Mouse (Mus musculus): ENCODE results near the gene Slc7a15.
"Not testable (repeated sequence)": the region's sequence is repeated elsewhere in the genome, so short reads cannot be mapped to it uniquely, and the experiment has no call there.

The Slc7a15 gene

GRCm38 (mm10) chr12:8632737-8633365 lies 34.0 kb upstream of the Slc7a15 start:
- H3K9me3 ChIP-seq (ENCODE audit: low read length) = peaks cover 17% of the 10 kb centered on the region

GRCm38 (mm10) chr12:8631691-8632090 lies 32.8 kb upstream of the Slc7a15 start:
- Histone ChIP-seq H3K4me3 (replicated peaks; ENCODE audit: low read length) (no peak overlapping the region), H3K27me3 (ENCODE audit: insufficient read depth, low read length) (no peaks in the 10 kb centered on the region), H3K36me3 (ENCODE audit: insufficient read depth, low read length) (peaks cover 3% of the 10 kb centered on the region; the same call in 1 of the 2 replicates), H3K4me1 (replicated peaks; ENCODE audit: low read depth, low read length) (no peaks in the 10 kb centered on the region), H3K9me3 (ENCODE audit: low read length) (peaks cover 18% of the 10 kb centered on the region)
- TF ChIP-seq POU5F1 (IDR thresholded peaks at IDR 0.05; ENCODE audit: borderline replicate concordance, low read length) (no peak), CTCF (conservative IDR thresholded peaks at IDR 0.05; ENCODE audit: low read length) (no peak), NANOG (IDR thresholded peaks at IDR 0.05; ENCODE audit: borderline replicate concordance, low read length) (no peak)

More at GRCm38 (mm10) chr12:8632737-8633365, 34.0 kb upstream of the Slc7a15 start:
- TF ChIP-seq POU5F1 (IDR thresholded peaks at IDR 0.05; ENCODE audit: borderline replicate concordance, low read length) (no peak), CTCF (conservative IDR thresholded peaks at IDR 0.05; ENCODE audit: low read length) (no peak), NANOG (IDR thresholded peaks at IDR 0.05; ENCODE audit: borderline replicate concordance, low read length) (no peak)
- Histone ChIP-seq H3K36me3 (ENCODE audit: insufficient read depth, low read length) (peaks cover 3% of the 10 kb centered on the region; the same call in 1 of the 2 replicates), H3K27me3 (ENCODE audit: insufficient read depth, low read length) (no peaks in the 10 kb centered on the region), H3K4me1 (replicated peaks; ENCODE audit: low read depth, low read length) (no peaks in the 10 kb centered on the region; the same call in 1 of the 2 replicates), H3K4me3 (replicated peaks; ENCODE audit: low read length) (no peak overlapping the region)

- Histone ChIP-seq H3K4me1 (replicated peaks; ENCODE audit: low read depth, low read length) (no peaks in the 10 kb centered on the region), H3K9me3 (ENCODE audit: low read length) (peaks cover 22% of the 10 kb centered on the region), H3K4me3 (replicated peaks; ENCODE audit: low read length) (no peak overlapping the region), H3K36me3 (ENCODE audit: insufficient read depth, low read length) (peaks cover 3% of the 10 kb centered on the region; the same call in 1 of the 2 replicates), H3K27me3 (ENCODE audit: insufficient read depth, low read length) (no peaks in the 10 kb centered on the region)
- TF ChIP-seq CTCF (conservative IDR thresholded peaks at IDR 0.05; ENCODE audit: low read length) = no peak
- TF ChIP-seq NANOG (IDR thresholded peaks at IDR 0.05; ENCODE audit: borderline replicate concordance, low read length) = no peak
- TF ChIP-seq POU5F1 (IDR thresholded peaks at IDR 0.05; ENCODE audit: borderline replicate concordance, low read length) = no peak
Measured at GRCm38 (mm10) chr12:8629537-8629936, 30.7 kb upstream of the Slc7a15 start.

GRCm38 (mm10) chr12:8620678-8621018 lies 21.8 kb upstream of the Slc7a15 start:
- peak; percentile 32; the same call in 1 of the 2 replicates for TF ChIP-seq POU5F1 (IDR thresholded peaks at IDR 0.05; ENCODE audit: borderline replicate concordance, low read length)
- TF ChIP-seq NANOG (IDR thresholded peaks at IDR 0.05; ENCODE audit: borderline replicate concordance, low read length) = no peak
- Histone ChIP-seq H3K27me3 (ENCODE audit: insufficient read depth, low read length) (no peaks in the 10 kb centered on the region), H3K4me3 (replicated peaks; ENCODE audit: low read length) (no peak overlapping the region), H3K4me1 (replicated peaks; ENCODE audit: low read depth, low read length) (no peaks in the 10 kb centered on the region), H3K36me3 (ENCODE audit: insufficient read depth, low read length) (peaks cover 4% of the 10 kb centered on the region), H3K9me3 (ENCODE audit: low read length) (peaks cover 14% of the 10 kb centered on the region)

- TF ChIP-seq POU5F1 (IDR thresholded peaks at IDR 0.05; ENCODE audit: borderline replicate concordance, low read length) (peak; percentile 73; the same call in 1 of the 2 replicates), CTCF (conservative IDR thresholded peaks at IDR 0.05; ENCODE audit: low read length) (no peak)
- peaks cover 14% of the 10 kb centered on the region for H3K9me3 ChIP-seq (ENCODE audit: low read length)
- no peaks in the 10 kb centered on the region for H3K4me1 ChIP-seq (replicated peaks; ENCODE audit: low read depth, low read length)
- H3K36me3 ChIP-seq (ENCODE audit: insufficient read depth, low read length) = peaks cover 4% of the 10 kb centered on the region
- no peaks in the 10 kb centered on the region for H3K27me3 ChIP-seq (ENCODE audit: insufficient read depth, low read length)
- H3K4me3 ChIP-seq (replicated peaks; ENCODE audit: low read length) = no peak overlapping the region
Measured at GRCm38 (mm10) chr12:8619827-8620677, 21.2 kb upstream of the Slc7a15 start.

GRCm38 (mm10) chr12:8618271-8618670 lies 19.4 kb upstream of the Slc7a15 start:
- Histone ChIP-seq H3K9me3 (ENCODE audit: low read length) (peaks cover 10% of the 10 kb centered on the region), H3K4me1 (replicated peaks; ENCODE audit: low read depth, low read length) (no peaks in the 10 kb centered on the region), H3K36me3 (ENCODE audit: insufficient read depth, low read length) (peaks cover 4% of the 10 kb centered on the region), H3K27me3 (ENCODE audit: insufficient read depth, low read length) (no peaks in the 10 kb centered on the region), H3K4me3 (replicated peaks; ENCODE audit: low read length) (no peak overlapping the region)
- TF ChIP-seq NANOG (IDR thresholded peaks at IDR 0.05; ENCODE audit: borderline replicate concordance, low read length) (no peak), POU5F1 (IDR thresholded peaks at IDR 0.05; ENCODE audit: borderline replicate concordance, low read length) (no peak)

- Histone ChIP-seq H3K36me3 (ENCODE audit: insufficient read depth, low read length) (no peaks in the 10 kb centered on the region), H3K9me3 (ENCODE audit: low read length) (peaks cover 3% of the 10 kb centered on the region; the same call in 1 of the 2 replicates), H3K4me3 (replicated peaks; ENCODE audit: low read length) (no peak overlapping the region), H3K4me1 (replicated peaks; ENCODE audit: low read depth, low read length) (no peaks in the 10 kb centered on the region), H3K27me3 (ENCODE audit: insufficient read depth, low read length) (no peaks in the 10 kb centered on the region)
- no peak for TF ChIP-seq NANOG (IDR thresholded peaks at IDR 0.05; ENCODE audit: borderline replicate concordance, low read length)
- TF ChIP-seq CTCF (conservative IDR thresholded peaks at IDR 0.05; ENCODE audit: low read length) = no peak
- TF ChIP-seq POU5F1 (IDR thresholded peaks at IDR 0.05; ENCODE audit: borderline replicate concordance, low read length) = no peak
Measured at GRCm38 (mm10) chr12:8609070-8609469, 10.2 kb upstream of the Slc7a15 start.

GRCm38 (mm10) chr12:8595611-8596010 lies 3.3 kb downstream of the Slc7a15 start:
- Histone ChIP-seq H3K4me3 (replicated peaks; ENCODE audit: low read length) (no peak overlapping the region), H3K4me1 (replicated peaks; ENCODE audit: low read depth, low read length) (no peaks in the 10 kb centered on the region), H3K36me3 (ENCODE audit: insufficient read depth, low read length) (no peaks in the 10 kb centered on the region), H3K27me3 (ENCODE audit: insufficient read depth, low read length) (no peaks in the 10 kb centered on the region), H3K9me3 (ENCODE audit: low read length) (peaks cover 70% of the 10 kb centered on the region)
- TF ChIP-seq CTCF (conservative IDR thresholded peaks at IDR 0.05; ENCODE audit: low read length) (no peak), NANOG (IDR thresholded peaks at IDR 0.05; ENCODE audit: borderline replicate concordance, low read length) (no peak), POU5F1 (IDR thresholded peaks at IDR 0.05; ENCODE audit: borderline replicate concordance, low read length) (no peak)

- H3K4me1 ChIP-seq (replicated peaks; ENCODE audit: low read depth, low read length); H3K27me3 ChIP-seq (ENCODE audit: insufficient read depth, low read length); H3K36me3 ChIP-seq (ENCODE audit: insufficient read depth, low read length); H3K4me3 ChIP-seq (replicated peaks; ENCODE audit: low read length): not testable (repeated sequence)
- peaks cover 52% of the 10 kb centered on the region for H3K9me3 ChIP-seq (ENCODE audit: low read length)
Measured at GRCm38 (mm10) chr12:8591326-8591725, 7.5 kb downstream of the Slc7a15 start.

Measured in E14TG2a.4 (cell line).